Mouse (Mus musculus) cerebellum, adult 2 months (tissue): ENCODE data around the gene Fopnl. TPM values are rescaled to one million over a fixed set of nuclear protein-coding genes. Genes with fewer than 3 reads are reported as not detected.

Source experiments
- DNase-seq, 2 experiments: peaks; one replicate each; pipeline ENCODE4 v3.0.0; 2021
- H3K27ac ChIP-seq: fragments of 200-500 bp; 2 replicates; pipeline ENCODE4 v1.5.1; 2012; ENCODE audit warnings: low read length, control low read depth, inconsistent platforms; ENCODE audit not compliant: insufficient read depth
- H3K27me3 ChIP-seq: fragments of 200-500 bp; 2 replicates; pipeline ENCODE4 v1.6.1; 2012; ENCODE audit warnings: inconsistent platforms, mild to moderate bottlenecking, low read length, moderate library complexity; ENCODE audit not compliant: control insufficient read depth, insufficient read depth
- H3K4me1 ChIP-seq: fragments of 200-500 bp; 2 replicates; pipeline ENCODE4 v1.6.1; 2011; ENCODE audit warnings: low read length; ENCODE audit not compliant: control insufficient read depth, insufficient read depth
- H3K4me3 ChIP-seq: fragments of 200-500 bp; replicated peaks from 2 replicates; pipeline ENCODE3; 2011; ENCODE audit warnings: mild to moderate bottlenecking, low read depth, low read length, control low read depth; ENCODE audit not compliant: insufficient read depth
- CTCF ChIP-seq: fragments of 200-500 bp; IDR thresholded peaks from 2 replicates; pipeline ENCODE4 v1.5.1; 2011; ENCODE audit warnings: low read depth, mild to moderate bottlenecking, control low read depth, low read length, moderate library complexity, borderline replicate concordance; ENCODE audit not compliant: insufficient read depth
- POLR2A ChIP-seq: fragments of 200-500 bp; IDR thresholded peaks from 2 replicates; pipeline ENCODE4 v1.6.1; 2011; ENCODE audit warnings: low read length, control low read depth, borderline replicate concordance; ENCODE audit not compliant: insufficient read depth
- WGBS: fragments of 180-500 bp; shearing (Covaris S2); methylation state at CpG from one replicate; pipeline ENCODE4 v1.1.7; 2018; 5-methylcytosine and 5-hydroxymethylcytosine counted together
- polyA plus RNA-seq: library from polyadenylated mRNA; depleted of rRNA; stranded (reverse); fragments of >200 nt; gene quantifications from 2 replicates; pipeline ENCODE4 v1.2.3, GENCODE M21; 2012; rRNA removed

Gene Fopnl
- polyA plus RNA-seq, 1 experiment, result 69.5 TPM

DNA sequence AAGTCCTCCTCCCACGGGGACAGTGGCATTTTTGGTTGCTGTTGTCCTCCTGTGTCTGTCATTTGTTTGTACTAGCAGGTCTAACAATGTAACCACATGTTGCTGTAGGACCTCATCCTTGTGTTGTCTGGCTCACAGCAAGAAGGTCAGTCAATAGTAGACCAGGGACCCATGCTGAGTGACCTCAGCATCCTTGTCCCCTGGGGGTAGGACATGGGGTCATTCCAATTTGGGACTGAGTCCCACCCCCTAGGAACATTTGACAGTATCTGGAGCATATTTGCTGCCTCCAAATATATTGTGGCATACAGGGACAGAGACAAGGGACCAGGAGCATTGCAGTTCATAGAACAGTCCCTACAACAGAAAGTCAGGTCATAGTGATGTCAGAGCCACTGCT lies 67.3 kb downstream of the Fopnl start:
- no peak for DNase-seq
- TF ChIP-seq POLR2A (no peak), CTCF (no peak)
- Histone ChIP-seq H3K4me1 (no peaks in the 10 kb centered on the region), H3K27me3 (no peaks in the 10 kb centered on the region), H3K4me3 (no peak overlapping the region), H3K27ac (no peak overlapping the region)
- WGBS, result 43% methylated on average over 1 of the region's 1 CpGs

Other genes starting within 250 kb of the Fopnl start
- 32.3 and 34.7 TPM in 2 replicates for gene Nde1, start 154.1 kb downstream of the Fopnl start, polyA plus RNA-seq
- gene Marf1, start 154.1 kb downstream of the Fopnl start, polyA plus RNA-seq, result 39.2 and 39.9 TPM in 2 replicates
- gene Myh11, start 26.0 kb downstream of the Fopnl start, polyA plus RNA-seq, result 4.3 and 5.3 TPM in 2 replicates
- gene Abcc1, start 44.2 kb upstream of the Fopnl start, polyA plus RNA-seq, result 16.3 and 17.1 TPM in 2 replicates
- not detected in 2 replicates for gene A630010A05Rik, start 244.9 kb upstream of the Fopnl start, polyA plus RNA-seq